Mouse (Mus musculus) kidney, embryonic 15.5 days (tissue): ENCODE results near the gene Gxylt2. TPM values are rescaled to one million over a fixed set of nuclear protein-coding genes. Genes with fewer than 3 reads are reported as not detected.

Experiments
- ATAC-seq: fragments of 200-750 bp; cut with Nextera tagmentation; replicated peaks from 2 replicates; pipeline ENCODE4 v1.8.0; 2017; ENCODE audit warnings: moderate TSS enrichment; ENCODE audit not compliant: low FRiP score
- H3K27ac ChIP-seq: fragments of 300-500 bp; sonication (generic); 2 replicates; pipeline ENCODE4 v1.5.1; 2015; ENCODE audit warnings: mild to moderate bottlenecking, inconsistent platforms
- H3K27me3 ChIP-seq: fragments of 300-500 bp; sonication (generic); 2 replicates; pipeline ENCODE4 v1.6.1; 2015; ENCODE audit warnings: inconsistent platforms
- H3K36me3 ChIP-seq: fragments of 300-500 bp; sonication (generic); 2 replicates; pipeline ENCODE4 v1.6.1; 2015; ENCODE audit warnings: inconsistent platforms
- H3K4me1 ChIP-seq: fragments of 300-500 bp; sonication (generic); 2 replicates; pipeline ENCODE4 v1.6.1; 2015; ENCODE audit warnings: inconsistent platforms
- H3K4me2 ChIP-seq: fragments of 300-500 bp; sonication (generic); 2 replicates; pipeline ENCODE4 v1.6.1; 2015; ENCODE audit warnings: moderate library complexity, mild to moderate bottlenecking, inconsistent platforms
- H3K4me3 ChIP-seq: fragments of 300-500 bp; sonication (generic); replicated peaks from 2 replicates; pipeline ENCODE4 v1.5.1; 2015; ENCODE audit warnings: mild to moderate bottlenecking, inconsistent platforms
- H3K9ac ChIP-seq: fragments of 300-500 bp; sonication (generic); 2 replicates; pipeline ENCODE4 v1.6.1; 2015; ENCODE audit warnings: mild to moderate bottlenecking, inconsistent platforms
- H3K9me3 ChIP-seq: fragments of 300-500 bp; sonication (generic); replicated peaks from 2 replicates; pipeline ENCODE4 v1.6.1; 2016; ENCODE audit warnings: inconsistent platforms
- WGBS: fragments of 180-500 bp; shearing (Covaris S2); methylation state at CpG from one replicate; pipeline ENCODE4 v1.1.7; 2015; ENCODE audit warnings: mixed read lengths; 5-methylcytosine and 5-hydroxymethylcytosine counted together
- polyA plus RNA-seq: library from polyadenylated mRNA; unstranded; fragments of >200 nt; fragmentation: Nextera tagmentation; extraction: Ambion mirVana; gene quantifications from 2 replicates; pipeline ENCODE4 v1.2.1, GENCODE M21; 2015

Gxylt2 gene
- polyA plus RNA-seq, 1 experiment from 2014 or later, result 9.0 TPM

GRCm38 (mm10) chr6:100780421-100780820 is 75.9 kb downstream of the Gxylt2 start:
- peaks cover 10% of the 10 kb centered on the region for H3K36me3 ChIP-seq
- H3K4me2 ChIP-seq, result no peak overlapping the region
- H3K9me3 ChIP-seq, result no peaks in the 10 kb centered on the region
- no peak overlapping the region for H3K9ac ChIP-seq
- H3K4me3 ChIP-seq, result no peak overlapping the region
- 6% methylated on average over 4 of the region's 4 CpGs for WGBS
- peaks cover 19% of the 10 kb centered on the region for H3K4me1 ChIP-seq
- no peaks in the 10 kb centered on the region for H3K27me3 ChIP-seq
- ATAC-seq, result no peak
- H3K27ac ChIP-seq, result no peak overlapping the region

DNA sequence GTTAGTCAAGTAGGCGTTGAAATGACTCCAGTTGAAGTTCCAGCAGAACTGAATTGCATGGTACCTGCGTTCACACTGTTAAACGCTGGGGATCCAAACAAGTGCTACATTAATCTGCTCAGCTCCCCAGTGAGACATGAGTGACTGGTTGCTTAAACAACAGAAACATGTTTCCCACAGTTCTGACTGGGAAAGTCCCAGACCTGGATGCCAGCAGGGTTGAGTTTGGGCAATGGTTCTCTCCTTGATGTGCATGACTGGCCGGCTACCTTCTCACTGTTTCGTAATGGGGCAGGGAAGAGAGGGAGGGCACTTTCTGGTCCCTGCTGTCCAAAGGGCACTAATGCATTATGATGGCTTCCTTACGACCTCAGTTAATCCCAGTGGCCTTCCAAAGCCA is 77.1 kb downstream of the Gxylt2 start:
- Histone ChIP-seq H3K4me1 (peaks cover 19% of the 10 kb centered on the region), H3K9me3 (no peaks in the 10 kb centered on the region), H3K36me3 (peaks cover 10% of the 10 kb centered on the region), H3K27me3 (no peaks in the 10 kb centered on the region), H3K4me3 (no peak overlapping the region), H3K9ac (no peak overlapping the region), H3K27ac (no peak overlapping the region), H3K4me2 (no peak overlapping the region)
- 81% methylated on average over 6 of the region's 6 CpGs for WGBS
- 0 out of 2 replicates have a peak, but pooled peaks have one; percentile 30 for ATAC-seq

GRCm38 (mm10) chr6:100787726-100788125 is 83.2 kb downstream of the Gxylt2 start:
- Histone ChIP-seq H3K36me3 (peaks cover 19% of the 10 kb centered on the region), H3K9me3 (no peaks in the 10 kb centered on the region), H3K27ac (no peak overlapping the region), H3K9ac (no peak overlapping the region), H3K4me1 (no peaks in the 10 kb centered on the region), H3K4me3 (no peak overlapping the region), H3K4me2 (no peak overlapping the region), H3K27me3 (no peaks in the 10 kb centered on the region)
- ATAC-seq, result no peak
- 86% methylated on average over 1 of the region's 1 CpGs for WGBS

DNA sequence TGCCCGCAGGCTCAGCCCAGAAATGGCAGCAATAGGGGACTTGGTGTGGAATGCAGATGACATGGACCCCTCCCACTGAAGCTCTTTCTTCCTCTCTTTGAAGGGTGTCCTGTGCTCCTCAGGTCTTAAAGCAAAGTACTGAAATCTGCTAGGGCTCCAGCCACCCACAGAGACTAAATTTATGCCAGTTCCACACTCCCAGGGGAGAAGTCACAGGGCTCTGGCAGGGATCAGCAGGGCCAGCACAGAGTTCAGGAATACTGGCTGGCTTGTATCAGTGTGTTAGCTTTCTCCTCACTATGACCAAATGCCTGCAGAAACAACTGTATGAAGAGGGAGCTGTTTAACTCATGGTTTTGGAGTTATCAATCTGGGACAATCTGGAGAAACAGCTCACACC is 84.6 kb downstream of the Gxylt2 start:
- Histone ChIP-seq H3K4me3 (no peak overlapping the region), H3K4me1 (no peaks in the 10 kb centered on the region), H3K4me2 (no peak overlapping the region), H3K9ac (no peak overlapping the region), H3K36me3 (peaks cover 16% of the 10 kb centered on the region), H3K9me3 (no peaks in the 10 kb centered on the region), H3K27ac (no peak overlapping the region), H3K27me3 (no peaks in the 10 kb centered on the region)
- ATAC-seq, result no peak
- 79% methylated on average over 1 of the region's 1 CpGs for WGBS

GRCm38 (mm10) chr6:100792055-100792659 is 87.6 kb downstream of the Gxylt2 start:
- Histone ChIP-seq H3K27me3 (no peaks in the 10 kb centered on the region), H3K9me3 (no peaks in the 10 kb centered on the region), H3K27ac (no peak overlapping the region), H3K9ac (no peak overlapping the region), H3K36me3 (peaks cover 5% of the 10 kb centered on the region; the same call in 1 of the 2 replicates), H3K4me2 (no peak overlapping the region), H3K4me3 (no peak overlapping the region), H3K4me1 (no peaks in the 10 kb centered on the region)
- no peak for ATAC-seq
- 74% methylated on average over 3 of the region's 3 CpGs for WGBS

- no peaks in the 10 kb centered on the region for H3K27me3 ChIP-seq
- H3K9me3 ChIP-seq, result no peaks in the 10 kb centered on the region
- H3K36me3 ChIP-seq, result no peaks in the 10 kb centered on the region
- 59% methylated on average over 14 of the region's 14 CpGs for WGBS
- no peak overlapping the region for H3K4me3 ChIP-seq
- ATAC-seq, result no peak
- no peaks in the 10 kb centered on the region for H3K4me1 ChIP-seq
- H3K4me2 ChIP-seq, result no peak overlapping the region
- no peak overlapping the region for H3K27ac ChIP-seq
- no peak overlapping the region for H3K9ac ChIP-seq
Measured at GRCm38 (mm10) chr6:100792973-100793769, 88.6 kb downstream of the Gxylt2 start.

GRCm38 (mm10) chr6:100795797-100796196 is 91.3 kb downstream of the Gxylt2 start:
- no peaks in the 10 kb centered on the region for H3K27me3 ChIP-seq
- H3K9ac ChIP-seq, result no peak overlapping the region
- WGBS, result 42% methylated on average over 6 of the region's 6 CpGs
- peak overlapping the region; percentile 47 for H3K27ac ChIP-seq
- H3K4me3 ChIP-seq, result no peak overlapping the region
- ATAC-seq, result peak; percentile 46; the same call in 1 of the 2 replicates
- no peaks in the 10 kb centered on the region for H3K9me3 ChIP-seq
- no peak overlapping the region for H3K4me2 ChIP-seq
- H3K4me1 ChIP-seq, result peaks cover 7% of the 10 kb centered on the region
- H3K36me3 ChIP-seq, result 0 out of 2 replicates have a peak, but pooled peaks cover 3% of the 10 kb centered on the region

GRCm38 (mm10) chr6:100799290-100799689 is 94.8 kb downstream of the Gxylt2 start:
- no peak for ATAC-seq
- 85% methylated on average over 6 of the region's 6 CpGs for WGBS
- H3K9me3 ChIP-seq, result no peaks in the 10 kb centered on the region
- peaks cover 18% of the 10 kb centered on the region for H3K4me1 ChIP-seq
- H3K9ac ChIP-seq, result no peak overlapping the region
- no peak overlapping the region for H3K27ac ChIP-seq
- H3K36me3 ChIP-seq, result 0 out of 2 replicates have a peak, but pooled peaks cover 3% of the 10 kb centered on the region
- no peaks in the 10 kb centered on the region for H3K27me3 ChIP-seq
- H3K4me3 ChIP-seq, result no peak overlapping the region
- no peak overlapping the region for H3K4me2 ChIP-seq

DNA sequence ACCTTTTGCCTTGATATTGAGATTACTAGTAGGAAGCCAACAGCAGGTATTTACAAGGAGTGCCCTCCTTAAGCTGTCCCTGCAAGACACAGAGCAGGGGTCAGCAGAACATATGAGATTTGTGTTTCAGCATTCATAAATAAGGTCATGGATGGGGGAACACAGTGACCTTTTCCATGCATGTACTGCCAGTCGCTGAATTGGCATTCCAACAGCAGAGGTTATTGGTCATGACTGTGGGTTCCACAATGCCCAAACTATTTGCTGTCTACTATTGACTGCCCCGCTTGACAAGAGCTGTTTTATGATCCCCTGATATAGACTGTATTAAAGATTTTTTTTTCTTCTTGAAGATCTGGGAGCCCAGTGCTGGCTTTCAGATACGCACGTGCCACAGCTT is 95.2 kb downstream of the Gxylt2 start:
- no peak for ATAC-seq
- Histone ChIP-seq H3K9ac (no peak overlapping the region), H3K36me3 (0 out of 2 replicates have a peak, but pooled peaks cover 3% of the 10 kb centered on the region), H3K4me2 (no peak overlapping the region), H3K4me1 (peaks cover 18% of the 10 kb centered on the region), H3K9me3 (no peaks in the 10 kb centered on the region), H3K27me3 (no peaks in the 10 kb centered on the region), H3K27ac (no peak overlapping the region), H3K4me3 (no peak overlapping the region)
- WGBS, result 90% methylated on average over 4 of the region's 4 CpGs

- H3K4me1 ChIP-seq, result peaks cover 18% of the 10 kb centered on the region
- ATAC-seq, result no peak
- H3K4me3 ChIP-seq, result no peak overlapping the region
- H3K27ac ChIP-seq, result no peak overlapping the region
- H3K4me2 ChIP-seq, result no peak overlapping the region
- 0 out of 2 replicates have a peak, but pooled peaks cover 3% of the 10 kb centered on the region for H3K36me3 ChIP-seq
- H3K9ac ChIP-seq, result no peak overlapping the region
- 35% methylated on average over 10 of the region's 10 CpGs for whole genome bisulfite sequencing
- no peaks in the 10 kb centered on the region for H3K9me3 ChIP-seq
- no peaks in the 10 kb centered on the region for H3K27me3 ChIP-seq
Measured at GRCm38 (mm10) chr6:100800497-100800955, 96.0 kb downstream of the Gxylt2 start.

DNA sequence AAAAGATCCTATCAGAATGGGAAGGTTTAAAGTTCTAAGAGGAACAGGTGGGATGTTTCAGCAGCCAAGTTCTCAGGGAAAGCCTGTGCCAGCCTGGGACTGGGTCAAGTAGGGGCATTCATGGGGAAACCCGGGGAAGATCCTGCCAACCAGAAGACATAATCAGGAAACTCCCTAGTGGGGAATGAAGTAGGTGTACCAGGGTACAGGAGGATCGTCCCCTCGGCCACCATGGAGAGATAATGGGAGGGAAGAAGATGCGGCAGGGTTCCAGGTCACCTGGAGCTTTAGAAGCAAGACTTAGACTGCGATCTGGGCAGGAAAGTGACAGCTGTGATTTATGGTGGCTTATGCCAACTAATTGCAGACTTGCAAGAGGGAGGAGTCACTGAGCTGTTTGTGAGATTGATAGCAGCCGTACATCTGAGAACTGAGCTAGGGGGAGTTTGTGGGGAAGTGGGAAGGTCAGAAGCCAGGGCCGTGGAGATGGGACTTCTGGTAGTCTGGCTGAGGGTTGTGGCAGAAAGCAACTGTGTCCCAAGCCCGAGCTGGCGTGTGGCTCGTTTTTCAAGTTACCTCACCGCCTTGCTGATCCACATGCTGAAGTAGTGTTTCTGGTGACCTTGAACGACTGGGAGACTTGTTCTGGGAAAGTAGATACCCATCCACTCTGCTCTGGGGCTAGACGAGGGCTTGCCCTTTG is 98.0 kb downstream of the Gxylt2 start:
- H3K4me1 ChIP-seq, result peaks cover 18% of the 10 kb centered on the region
- H3K4me2 ChIP-seq, result peak overlapping the region; percentile 23; the same call in 1 of the 2 replicates
- no peak overlapping the region for H3K4me3 ChIP-seq
- no peak overlapping the region for H3K9ac ChIP-seq
- peak; percentile 73; the same call in 1 of the 2 replicates for ATAC-seq
- no peak overlapping the region for H3K27ac ChIP-seq
- 28% methylated on average over 13 of the region's 13 CpGs for WGBS
- H3K36me3 ChIP-seq, result 0 out of 2 replicates have a peak, but pooled peaks cover 3% of the 10 kb centered on the region
- no peaks in the 10 kb centered on the region for H3K9me3 ChIP-seq
- H3K27me3 ChIP-seq, result no peaks in the 10 kb centered on the region

DNA sequence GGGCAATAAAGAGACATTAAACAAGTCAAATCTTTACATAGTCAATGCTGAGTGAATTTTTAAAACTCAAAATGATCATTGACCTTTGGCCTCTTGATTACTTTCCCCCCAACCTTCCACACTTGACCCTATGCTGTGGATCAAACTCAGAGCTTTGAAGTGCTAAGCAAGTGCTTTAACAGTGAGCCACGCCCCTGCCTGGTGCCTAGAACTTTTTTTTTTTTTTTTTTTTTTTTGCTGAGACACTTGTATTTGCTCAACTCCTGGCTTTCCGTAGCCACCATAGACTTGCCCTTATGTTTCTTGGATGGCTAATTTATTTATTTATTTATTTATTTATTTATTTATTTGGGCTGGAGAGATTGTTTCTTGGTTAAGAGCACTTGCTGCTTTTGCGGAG is 98.7 kb downstream of the Gxylt2 start:
- H3K27me3 ChIP-seq, result no peaks in the 10 kb centered on the region
- no peak overlapping the region for H3K4me2 ChIP-seq
- WGBS, result 56% methylated on average over 3 of the region's 3 CpGs
- H3K4me1 ChIP-seq, result peaks cover 18% of the 10 kb centered on the region
- H3K9ac ChIP-seq, result no peak overlapping the region
- H3K9me3 ChIP-seq, result no peaks in the 10 kb centered on the region
- no peak overlapping the region for H3K27ac ChIP-seq
- 0 out of 2 replicates have a peak, but pooled peaks cover 3% of the 10 kb centered on the region for H3K36me3 ChIP-seq
- no peak for ATAC-seq
- H3K4me3 ChIP-seq, result no peak overlapping the region
